Mouse (Mus musculus) megakaryocyte, embryonic 14.5 days (primary cell): Measurements from ENCODE around the gene Polr2a.

Experiments
- FLI1 ChIP-seq: IDR thresholded peaks from 2 replicates; pipeline ENCODE4 v1.6.1; 2012; ENCODE audit warnings: low read length, inconsistent platforms, mixed read lengths
- GATA1 ChIP-seq: IDR thresholded peaks from 3 replicates; pipeline ENCODE4 v1.6.1; 2012; ENCODE audit warnings: mixed read lengths, low read length, inconsistent platforms, borderline replicate concordance

DNA sequence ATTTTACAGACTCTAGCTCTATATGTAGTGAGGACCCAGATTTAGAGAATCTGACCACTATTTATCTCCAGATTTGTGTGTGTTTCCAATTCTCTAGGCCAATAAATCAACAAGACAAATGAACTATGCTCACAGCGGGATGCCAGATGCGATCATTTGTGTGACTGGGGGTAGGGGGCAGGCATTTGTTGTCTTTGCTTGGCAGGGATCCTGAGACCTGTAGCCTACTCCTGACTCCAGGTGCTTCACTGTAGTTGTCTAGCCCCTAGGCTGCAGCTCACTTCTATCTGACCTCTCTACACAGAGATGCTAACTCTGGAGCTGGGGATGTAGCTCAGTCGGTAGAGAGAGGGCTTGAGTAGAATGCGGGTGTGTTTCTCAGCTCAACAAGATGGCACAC is 23.4 kb upstream of the Polr2a start:
- TF ChIP-seq GATA1, result no peak
- no peak for TF ChIP-seq FLI1
